Mouse (Mus musculus): Measurements from ENCODE around the gene Aes.

Aes gene

GRCm38 (mm10) chr10:81568381-81569191 lies 9.3 kb downstream of the Aes start:
- in situ Hi-C loops (cut with MboI) = loop anchor here (5.0 kb wide), 1 partner anchor 34 kb away; the partner anchor contains the start of gene Tle6

- in situ Hi-C loops (cut with MboI) = loop anchor here (5.0 kb wide), 1 partner anchor 33 kb away; the partner anchor contains the start of gene Tle6
Observed at GRCm38 (mm10) chr10:81569507-81570237, 10.4 kb downstream of the Aes start.

- in situ Hi-C loops (cut with MboI) = no loop called here
Observed at GRCm38 (mm10) chr10:81570238-81570800, 11.0 kb downstream of the Aes start.

- in situ Hi-C loops (cut with MboI) = no loop called here
Observed at GRCm38 (mm10) chr10:81570831-81571500, 11.7 kb downstream of the Aes start.

- in situ Hi-C loops (cut with MboI) = no loop called here
Observed at GRCm38 (mm10) chr10:81571501-81571876, 12.2 kb downstream of the Aes start.

- in situ Hi-C loops (cut with MboI) = no loop called here
Observed at GRCm38 (mm10) chr10:81572133-81572671, 12.9 kb downstream of the Aes start.

GRCm38 (mm10) chr10:81572975-81573374 lies 13.7 kb downstream of the Aes start:
- in situ Hi-C loops (cut with MboI) = no loop called here

GRCm38 (mm10) chr10:81574081-81575056 lies 15.1 kb downstream of the Aes start, which contains the start of gene Tle2:
TSS of gene Tle2 (plus strand) at chr10:81574561.
- in situ Hi-C loops (cut with MboI) = no loop called here

- in situ Hi-C loops (cut with MboI) = no loop called here
Observed at GRCm38 (mm10) chr10:81575208-81575631, 15.9 kb downstream of the Aes start.

GRCm38 (mm10) chr10:81575695-81576094 lies 16.4 kb downstream of the Aes start:
- in situ Hi-C loops (cut with MboI) = no loop called here

- in situ Hi-C loops (cut with MboI) = no loop called here
Observed at GRCm38 (mm10) chr10:81579967-81580366, 20.7 kb downstream of the Aes start.

GRCm38 (mm10) chr10:81580441-81581070 lies 21.3 kb downstream of the Aes start:
- in situ Hi-C loops (cut with MboI) = no loop called here

GRCm38 (mm10) chr10:81583347-81583746 lies 24.1 kb downstream of the Aes start:
- in situ Hi-C loops (cut with MboI) = no loop called here

GRCm38 (mm10) chr10:81588739-81589138 lies 29.5 kb downstream of the Aes start:
- in situ Hi-C loops (cut with MboI) = no loop called here

- in situ Hi-C loops (cut with MboI) = no loop called here
Observed at GRCm38 (mm10) chr10:81591846-81592245, 32.6 kb downstream of the Aes start.

- in situ Hi-C loops (cut with MboI) = no loop called here
Observed at GRCm38 (mm10) chr10:81592631-81593030, 33.3 kb downstream of the Aes start.

GRCm38 (mm10) chr10:81593223-81593622 lies 33.9 kb downstream of the Aes start:
- in situ Hi-C loops (cut with MboI) = no loop called here

GRCm38 (mm10) chr10:81593935-81594334 lies 34.6 kb downstream of the Aes start:
- in situ Hi-C loops (cut with MboI) = no loop called here

- in situ Hi-C loops (cut with MboI) = no loop called here
Observed at GRCm38 (mm10) chr10:81595599-81595998, 36.3 kb downstream of the Aes start.

- in situ Hi-C loops (cut with MboI) = no loop called here
Observed at GRCm38 (mm10) chr10:81596611-81597010, 37.3 kb downstream of the Aes start.
